Mouse (Mus musculus): ENCODE measurements at regions not wholly inside any gene's neighbourhood (a gene's known extent, or its start where the extent isn't known, plus 50 kb on each side); places are given as distances from the start of the nearest gene placed in this dataset.

DNA sequence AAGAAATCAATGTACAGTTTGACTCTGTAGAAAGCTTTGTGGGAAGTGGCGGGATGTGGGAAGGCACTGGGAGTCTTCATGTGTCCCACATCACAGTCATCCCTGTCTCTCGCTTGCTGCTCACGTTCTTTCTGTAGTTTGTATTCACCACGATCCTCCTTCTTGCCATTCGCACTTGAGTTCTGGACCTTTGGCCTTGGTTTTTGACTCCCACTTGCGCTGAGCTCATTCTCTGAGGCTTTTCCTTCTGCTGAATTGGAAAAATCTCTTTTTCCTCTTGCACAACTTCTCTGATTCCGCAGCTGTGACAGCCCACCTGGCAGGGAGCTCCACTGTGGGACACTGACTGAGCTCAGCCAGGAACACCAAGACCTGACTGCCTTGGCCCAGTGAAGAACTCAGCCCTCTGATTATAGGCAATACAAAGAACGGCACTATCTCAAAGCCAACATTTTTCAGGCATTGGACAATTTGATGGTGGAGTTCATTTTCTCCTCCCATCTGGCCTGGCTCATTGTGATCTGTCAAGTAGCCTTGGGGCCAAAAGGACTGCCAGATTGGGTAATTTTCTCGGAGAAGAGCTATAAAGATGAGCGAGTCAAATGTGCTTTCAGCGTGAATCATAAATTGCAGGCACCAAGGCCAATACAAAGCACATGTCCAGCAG, 299.9 kb downstream of the Plpp3 start:
- intact Hi-C loops (cut with DNase I) = no loop called here

DNA sequence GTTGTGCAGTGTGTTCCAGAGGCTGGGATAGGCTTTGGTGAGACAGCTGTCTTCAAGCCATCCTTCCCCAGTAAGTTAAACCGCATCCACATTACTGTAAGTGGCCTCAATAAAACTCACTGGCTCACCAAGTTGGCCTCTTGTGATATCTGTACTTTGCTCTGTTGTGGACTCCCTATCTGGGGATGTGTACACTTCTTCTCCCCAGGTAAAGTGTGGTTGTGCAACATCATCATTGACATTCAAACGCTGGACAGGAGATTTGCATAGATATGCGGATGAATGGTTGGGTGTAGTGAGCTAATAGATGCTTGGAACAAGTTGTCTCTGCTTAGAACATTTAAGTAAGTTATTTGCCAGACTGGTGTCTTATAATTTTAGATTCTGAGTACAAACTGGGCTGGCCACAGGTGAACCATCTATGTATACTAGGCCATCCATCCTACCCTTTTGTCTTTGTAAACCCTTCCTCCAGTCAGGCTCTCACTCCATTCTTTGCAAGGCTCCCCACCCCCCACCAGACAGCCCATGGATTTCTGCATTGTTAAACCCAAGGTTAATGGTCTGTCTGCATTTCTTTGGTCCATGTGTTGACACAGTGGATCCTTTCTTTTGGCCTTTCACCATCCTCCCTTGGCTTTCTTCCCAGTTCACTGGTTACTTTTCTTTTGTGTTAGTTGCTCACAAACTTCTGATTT, 303.0 kb downstream of the Plpp3 start:
- intact Hi-C loops (cut with DNase I) = no loop called here

DNA sequence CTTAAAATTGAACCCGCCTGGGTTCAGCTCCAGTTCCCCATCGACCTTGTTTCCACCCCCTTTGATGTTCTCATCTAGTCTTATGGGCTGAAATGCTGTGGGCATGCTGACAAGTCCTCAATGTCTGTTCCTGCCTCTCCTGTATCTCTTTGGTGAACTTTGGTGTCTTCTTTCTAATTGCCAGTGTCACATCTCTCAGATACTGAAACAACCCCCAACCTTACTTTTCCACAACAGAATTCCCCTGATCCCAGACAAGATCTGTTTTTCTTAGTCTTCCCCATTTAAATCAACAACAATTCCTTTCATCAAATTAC, 303.5 kb downstream of the Plpp3 start:
- intact Hi-C loops (cut with DNase I) = no loop called here

DNA sequence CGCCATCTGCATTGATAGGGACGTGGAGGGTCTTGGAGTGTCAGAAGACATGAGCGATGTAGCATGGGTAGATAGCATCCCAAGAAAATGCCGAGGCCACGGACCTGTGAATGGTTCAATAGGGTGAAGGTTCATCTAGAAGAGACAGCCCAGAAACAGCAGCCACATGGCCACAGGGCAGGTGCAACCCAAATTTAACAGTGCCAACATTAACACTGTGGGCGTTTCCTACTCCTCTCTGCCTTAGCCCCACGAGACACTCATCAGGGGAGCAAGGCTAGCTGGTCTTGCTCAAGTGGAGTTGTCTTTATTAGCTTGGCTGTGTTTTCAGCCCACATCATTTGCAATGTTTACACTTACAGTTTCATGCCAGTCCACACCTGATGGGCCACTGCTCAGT, 310.7 kb downstream of the Plpp3 start:
- intact Hi-C loops (cut with DNase I) = no loop called here

DNA sequence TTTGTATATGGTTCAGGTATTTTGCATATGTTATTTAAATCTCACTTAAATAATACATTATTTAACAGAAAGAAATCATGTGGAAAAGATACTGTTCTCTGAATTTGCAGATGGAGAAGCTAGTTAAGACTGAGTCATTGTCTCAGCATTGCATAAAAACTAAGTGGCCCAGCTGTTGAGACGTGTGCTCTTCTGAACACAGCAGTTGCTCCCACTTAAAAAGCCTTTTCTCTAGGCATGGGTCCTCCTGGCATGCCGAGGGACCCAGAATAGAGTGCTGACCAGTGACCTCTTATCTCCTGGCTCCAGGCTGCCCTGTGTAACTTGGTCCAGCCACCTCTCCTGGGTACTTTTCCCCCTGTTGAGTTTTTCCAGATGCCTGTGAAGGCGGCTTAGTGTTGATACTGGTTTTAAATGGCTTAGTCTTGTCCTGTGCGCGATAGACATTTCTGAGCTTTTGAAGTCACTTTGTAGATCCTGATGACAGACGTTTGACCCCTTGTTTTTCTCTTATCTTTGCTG, 312.2 kb downstream of the Plpp3 start:
- intact Hi-C loops (cut with DNase I) = no loop called here

DNA sequence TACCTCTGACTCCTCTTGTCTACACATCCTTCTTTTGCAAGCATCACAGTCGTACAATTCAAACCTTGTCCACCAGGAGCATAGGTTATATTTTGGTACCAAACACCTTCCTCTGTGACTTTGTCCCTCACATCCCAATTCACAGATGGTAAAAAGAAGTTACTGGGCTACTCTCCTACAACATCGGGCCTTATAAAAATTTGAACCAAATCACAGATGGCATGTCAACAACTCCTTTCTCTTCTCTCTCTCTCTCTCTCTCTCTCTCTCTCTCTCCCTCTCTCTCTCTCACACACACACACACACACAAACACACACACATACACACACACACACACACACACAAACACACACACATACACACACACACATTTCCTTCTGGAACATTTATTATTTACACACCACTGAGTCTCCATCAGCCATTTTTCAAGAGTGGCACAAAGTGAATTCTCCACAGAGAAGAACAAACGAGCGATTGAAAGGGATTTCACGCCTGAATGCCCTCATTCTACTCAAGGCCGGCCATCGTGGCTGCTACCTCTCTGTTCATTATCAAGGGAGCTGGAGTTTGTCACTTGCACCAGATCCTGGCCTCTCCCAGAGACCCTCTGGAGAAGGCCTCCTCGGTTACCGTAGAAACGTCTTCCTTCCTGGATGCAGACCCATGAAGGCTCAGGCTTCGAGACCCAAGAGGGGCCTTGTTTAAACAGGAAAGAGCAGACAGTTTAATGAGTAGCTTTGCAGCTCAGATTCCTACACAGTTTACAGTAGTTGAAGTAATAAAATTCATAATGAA, 314.7 kb upstream of the Gm12728 start:
- intact Hi-C loops (cut with DNase I) = no loop called here

DNA sequence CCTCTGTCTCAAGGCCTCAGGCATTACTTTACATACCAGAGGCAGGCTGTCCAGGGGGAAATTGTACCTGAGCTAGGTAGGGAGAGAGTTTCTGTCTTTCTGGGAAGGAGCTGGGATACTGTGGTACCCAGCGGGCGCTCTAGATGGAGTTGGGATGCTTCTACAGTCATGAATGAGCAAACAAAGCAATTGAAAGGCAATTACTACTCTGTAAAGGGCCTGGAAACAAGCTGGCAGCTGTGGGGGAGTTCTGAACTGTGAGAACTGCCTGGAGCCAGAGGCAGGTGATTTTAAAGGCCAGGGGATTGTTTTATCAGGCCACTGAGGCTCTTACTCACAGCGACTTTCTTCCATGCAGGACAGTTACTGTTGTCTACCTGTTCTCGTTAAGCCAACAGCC, 313.3 kb upstream of the Gm12728 start:
- intact Hi-C loops (cut with DNase I) = no loop called here

DNA sequence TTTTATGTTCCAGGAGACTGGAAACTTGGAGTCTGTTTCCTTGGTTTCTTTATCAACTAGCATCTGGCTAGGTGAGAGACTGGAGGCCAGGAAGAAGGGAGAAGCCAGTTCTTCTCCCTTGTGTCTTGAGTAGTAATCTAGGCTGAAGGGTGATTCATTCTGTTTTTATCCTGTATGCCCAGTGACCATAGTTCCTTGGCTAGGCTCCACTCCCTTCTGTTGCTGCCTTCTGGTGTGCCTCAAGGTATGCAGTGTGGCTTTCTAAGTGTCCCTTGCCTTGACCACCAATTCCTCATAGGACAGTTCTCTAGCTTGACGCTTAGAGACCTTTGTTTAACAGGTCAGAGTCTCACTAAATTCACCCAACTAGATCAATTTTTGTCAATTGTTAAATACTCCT, 303.3 kb upstream of the Gm12728 start:
- intact Hi-C loops (cut with DNase I) = no loop called here

DNA sequence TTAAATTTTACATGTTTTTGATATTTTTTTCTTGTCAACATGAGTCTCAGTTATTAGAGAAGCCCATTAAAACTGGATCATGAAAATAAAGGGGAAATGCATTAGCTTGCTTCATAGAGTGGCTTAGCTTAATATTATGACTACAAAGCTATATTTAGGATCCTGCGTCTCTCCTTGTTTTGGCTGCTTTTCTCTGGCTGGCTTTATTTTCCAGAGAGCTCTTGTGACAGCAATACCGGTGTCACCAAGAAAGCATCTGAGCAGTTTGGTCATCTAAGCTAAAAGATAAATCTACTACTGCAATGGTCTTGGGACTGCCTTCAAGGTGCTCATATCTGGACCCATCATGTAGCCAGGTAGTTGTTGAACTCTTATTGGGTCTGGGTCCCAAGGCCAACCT, 293.5 kb upstream of the Gm12728 start:
- intact Hi-C loops (cut with DNase I) = no loop called here

DNA sequence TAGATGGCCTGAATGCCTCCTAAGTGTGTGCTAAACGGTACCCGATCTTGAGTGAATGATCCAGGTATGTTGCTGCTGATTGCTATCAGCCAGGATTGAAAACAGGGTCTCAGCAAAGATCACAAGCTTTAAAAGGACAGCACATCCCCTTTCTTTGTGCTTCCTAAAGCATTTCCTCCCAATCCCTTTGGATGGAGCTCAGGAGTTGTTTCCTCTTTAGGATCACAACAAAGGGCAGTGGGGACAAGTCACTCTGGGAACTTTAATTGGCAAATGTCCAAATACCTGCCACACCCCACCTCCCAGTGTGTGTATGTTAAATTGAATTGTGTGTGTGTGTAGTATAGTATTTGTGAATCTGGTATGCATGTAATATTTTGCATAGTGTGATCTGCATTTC, 283.5 kb upstream of the Gm12728 start:
- intact Hi-C loops (cut with DNase I) = no loop called here

DNA sequence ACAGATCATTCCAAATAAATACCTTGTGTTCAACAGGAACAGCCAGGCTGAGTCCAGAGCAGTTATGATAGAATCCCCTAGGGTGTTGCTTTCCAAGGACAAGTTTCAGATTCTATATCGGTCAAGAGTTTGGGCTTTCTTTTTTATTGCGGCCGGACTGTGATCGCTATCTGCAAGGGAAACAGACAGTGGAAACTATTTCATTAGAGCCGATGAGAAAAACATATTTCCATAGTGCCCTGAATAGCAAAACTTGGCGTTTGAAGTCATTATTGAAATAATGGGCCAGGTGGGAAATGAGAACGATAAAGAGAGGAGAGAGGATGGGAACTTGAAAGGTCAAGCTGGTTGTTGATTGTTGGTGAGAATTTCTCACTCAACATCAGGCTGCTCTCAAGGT, 282.4 kb upstream of the Gm12728 start:
- intact Hi-C loops (cut with DNase I) = no loop called here

DNA sequence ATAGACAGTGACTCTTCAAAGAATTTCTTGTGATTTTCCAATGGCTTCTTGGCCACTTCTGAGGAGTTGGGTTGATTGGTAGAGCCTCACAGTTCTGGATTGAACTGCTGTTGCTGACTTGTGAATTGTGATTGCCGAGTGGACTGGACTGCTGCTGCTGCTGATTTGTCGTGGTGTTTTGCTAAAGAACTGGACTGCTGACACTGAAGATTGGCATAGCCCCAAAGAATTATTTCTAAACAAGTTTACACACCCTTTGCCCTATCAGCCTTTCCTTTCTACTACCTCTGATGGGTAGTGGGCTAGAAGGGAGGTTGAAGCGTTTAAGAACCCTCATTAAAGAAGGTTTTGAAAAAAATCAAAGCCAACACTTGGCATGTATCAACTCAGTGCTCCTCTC, 280.6 kb upstream of the Gm12728 start:
- intact Hi-C loops (cut with DNase I) = no loop called here

DNA sequence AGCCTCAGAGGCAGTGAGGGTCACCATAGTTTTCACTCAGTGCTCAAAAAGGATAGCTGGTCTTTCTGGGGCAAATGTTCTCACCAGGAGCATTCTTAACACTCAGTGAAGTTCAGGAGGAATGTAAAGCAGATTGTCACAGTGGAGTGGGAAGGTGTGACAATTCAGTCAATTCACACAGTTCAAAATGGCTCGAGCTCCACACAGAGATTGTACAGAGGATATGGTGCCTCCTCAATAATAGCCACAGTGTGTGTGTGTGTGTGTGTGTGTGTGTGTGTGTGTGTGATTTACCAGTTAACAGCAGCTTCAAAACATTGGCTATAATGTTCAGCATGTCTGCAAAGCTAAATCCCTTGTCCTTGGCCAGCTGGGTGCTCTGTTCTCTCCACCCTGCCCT, 279.3 kb upstream of the Gm12728 start:
- intact Hi-C loops (cut with DNase I) = no loop called here

DNA sequence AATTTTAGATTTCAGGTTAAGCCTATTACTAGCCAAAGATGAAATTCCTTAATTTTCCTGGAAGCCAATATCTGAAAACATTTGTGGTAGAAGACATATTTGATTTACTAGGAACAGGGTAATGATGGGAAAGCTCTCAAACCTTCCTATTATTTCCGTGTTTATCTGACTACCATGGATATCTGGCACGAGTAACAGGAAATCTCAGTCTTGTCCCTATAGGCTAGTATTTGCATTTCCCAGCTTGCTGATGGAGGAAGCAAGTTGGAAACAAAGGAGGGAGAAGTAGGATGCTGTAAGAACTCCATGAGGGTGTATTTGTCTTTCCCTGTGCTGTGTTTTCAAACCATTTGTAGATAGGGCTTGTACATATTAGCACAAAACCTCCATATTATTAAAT, 264.5 kb upstream of the Gm12728 start:
- intact Hi-C loops (cut with DNase I) = no loop called here

DNA sequence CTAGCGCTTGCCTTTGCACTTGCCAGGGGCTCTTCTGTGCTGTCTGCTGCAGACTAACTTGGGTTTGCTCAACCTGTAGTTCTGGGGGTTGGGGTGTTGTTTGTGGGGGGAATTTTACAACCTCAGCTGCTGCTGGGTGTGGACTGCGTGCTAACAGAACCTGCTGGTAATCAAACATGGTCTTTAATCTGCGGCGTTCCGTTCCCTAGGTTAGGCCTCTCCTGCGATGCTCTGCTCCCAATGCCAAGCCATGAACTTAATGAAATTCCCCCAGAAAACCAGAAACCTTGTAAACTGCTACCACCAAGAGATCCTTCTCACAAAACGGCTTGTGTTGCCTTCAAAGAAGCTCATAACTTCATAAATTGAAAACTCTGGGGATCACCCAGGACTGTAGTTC, 262.9 kb upstream of the Gm12728 start:
- intact Hi-C loops (cut with DNase I) = no loop called here

DNA sequence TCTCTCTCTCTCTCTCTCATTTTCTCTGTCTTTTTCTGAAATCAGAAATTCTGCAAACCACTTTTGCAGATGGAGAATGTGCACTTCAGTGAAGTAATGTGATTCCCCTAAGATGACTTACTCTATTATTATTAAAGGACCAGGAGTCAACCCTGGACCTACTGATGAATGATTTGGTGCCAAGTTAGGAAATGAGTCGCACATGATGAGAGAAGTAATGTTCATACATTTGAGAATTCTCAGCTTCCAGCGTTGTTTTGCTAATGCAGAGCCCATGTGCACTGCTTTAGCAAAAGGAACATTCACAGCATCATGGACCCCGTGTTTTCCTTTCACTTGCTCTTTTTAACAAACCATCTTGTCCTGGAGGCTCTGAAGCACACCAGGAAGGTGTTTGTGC, 262.4 kb upstream of the Gm12728 start:
- intact Hi-C loops (cut with DNase I) = no loop called here

DNA sequence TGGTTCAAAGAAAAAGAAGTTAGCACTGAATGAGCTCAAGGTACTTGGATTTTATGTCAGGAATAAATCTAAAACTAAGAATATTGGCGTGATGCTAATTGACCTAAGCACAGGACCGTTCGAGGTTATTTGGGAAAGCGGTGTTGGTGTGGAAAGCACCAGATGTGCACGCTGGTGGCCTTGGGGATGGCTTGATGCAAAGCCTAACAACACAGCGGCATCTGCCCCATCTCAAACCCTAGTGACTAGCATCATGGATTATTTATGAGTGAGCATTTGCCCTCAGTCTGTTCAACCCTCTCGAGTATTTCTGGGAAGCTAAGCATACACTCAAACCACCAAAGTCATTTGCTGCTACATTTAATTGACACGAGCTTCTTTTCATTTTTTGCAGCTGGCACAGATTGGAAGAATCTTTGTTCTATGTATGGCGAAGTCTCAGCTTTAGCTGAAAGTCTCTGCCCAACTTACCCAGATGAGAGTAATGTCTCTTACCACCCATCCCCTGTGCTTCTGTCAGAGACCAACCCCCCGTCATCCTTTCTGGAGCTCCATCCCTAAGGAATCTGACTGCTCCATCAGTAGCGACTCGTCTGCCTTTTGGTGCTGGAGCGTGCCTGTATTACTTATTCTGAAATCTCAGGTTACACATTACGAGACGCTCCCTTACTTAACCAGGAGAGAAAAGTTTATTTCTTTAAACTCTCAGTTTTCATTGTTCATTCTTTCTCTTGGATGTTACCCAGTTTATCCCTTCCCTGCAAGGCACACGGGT, 257.8 kb upstream of the Gm12728 start:
- intact Hi-C loops (cut with DNase I) = no loop called here

DNA sequence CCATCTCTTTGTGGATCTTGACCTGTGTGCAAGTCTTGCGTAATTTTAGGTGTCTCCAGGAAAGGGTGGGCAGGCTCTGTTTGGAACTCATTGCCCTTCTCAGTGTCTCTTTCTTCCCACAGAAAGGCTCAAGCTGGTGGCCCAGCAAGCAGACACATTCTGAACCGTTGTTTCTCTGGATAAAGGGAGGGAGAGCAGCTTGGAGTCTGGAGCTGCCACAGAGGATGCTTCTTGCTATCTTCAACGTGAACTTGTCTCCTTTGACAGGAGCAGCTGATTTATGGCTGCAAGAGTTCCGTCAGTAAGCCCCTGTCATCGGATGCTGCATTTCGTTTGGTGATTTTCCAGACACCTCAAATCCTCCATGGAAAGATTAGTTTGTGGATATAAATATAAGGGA, 254.2 kb upstream of the Gm12728 start:
- intact Hi-C loops (cut with DNase I) = no loop called here

DNA sequence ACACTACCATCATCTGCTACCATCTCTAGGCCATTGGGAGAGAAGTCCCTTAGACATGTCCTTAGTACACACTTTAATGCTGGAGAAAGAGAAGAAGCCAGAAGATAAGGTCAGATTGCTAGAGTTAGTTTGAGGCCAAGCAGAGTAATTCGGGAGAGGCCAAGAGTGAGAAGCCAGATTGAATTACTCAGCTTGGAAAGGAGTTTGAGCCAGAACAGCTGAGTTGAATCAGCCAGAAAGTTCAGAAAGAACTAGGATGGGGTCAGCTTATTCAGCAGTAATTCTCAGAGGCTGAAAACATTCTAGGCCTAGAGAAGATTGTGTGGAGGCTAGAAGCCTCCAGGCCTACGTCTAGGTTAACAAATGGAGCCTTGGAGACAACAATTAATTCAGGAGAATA, 244.2 kb upstream of the Gm12728 start:
- intact Hi-C loops (cut with DNase I) = no loop called here

DNA sequence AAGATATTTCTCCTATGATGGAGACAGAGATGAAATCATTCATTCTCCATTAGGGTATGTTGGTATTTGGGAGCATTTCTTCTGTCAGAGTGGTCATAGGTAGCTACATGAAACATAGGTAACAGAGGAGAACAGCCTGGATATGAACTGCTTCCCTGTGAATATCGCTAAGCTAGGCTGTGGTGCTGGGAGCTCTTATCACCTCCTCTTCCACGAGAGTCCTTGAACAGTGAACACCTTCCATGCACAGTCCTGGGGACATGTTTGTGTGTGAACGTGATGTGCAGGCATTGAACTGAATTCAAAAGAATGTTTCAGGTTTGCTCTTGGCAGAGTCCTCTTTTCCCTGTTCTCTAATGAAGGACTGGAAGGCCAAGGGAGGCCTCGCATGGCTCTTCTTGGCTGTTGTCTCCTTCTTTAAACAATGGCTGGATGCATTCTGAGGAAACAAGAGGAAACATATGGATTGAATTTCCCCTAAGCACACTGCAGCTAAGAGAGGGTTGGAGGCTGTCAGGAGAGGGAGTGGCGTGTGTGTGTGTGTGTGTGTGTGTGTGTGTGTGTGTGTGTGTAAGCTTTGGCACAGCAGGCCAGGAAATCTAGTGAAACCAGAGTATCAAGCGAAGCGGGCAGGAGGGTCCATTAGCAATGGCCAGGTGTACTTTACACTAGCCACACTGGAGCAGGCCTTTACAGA, 239.8 kb upstream of the Gm12728 start:
- intact Hi-C loops (cut with DNase I) = loop anchor here (10.0 kb wide), 1 partner anchor 365 kb away; no protein-coding TSS in a partner anchor
